Mouse (Mus musculus) heart, embryonic 11.5 days (tissue): ENCODE measurements around the gene Cldn16. TPM values are rescaled to one million over a fixed set of nuclear protein-coding genes. Genes with fewer than 3 reads are reported as not detected.

Experiments
- ATAC-seq: fragments of 200-750 bp; cut with Nextera tagmentation; replicated peaks from 2 replicates; pipeline ENCODE4 v1.8.0; 2017; ENCODE audit warnings: moderate library complexity; ENCODE audit not compliant: insufficient number of reproducible peaks, low FRiP score, low TSS enrichment
- H3K27ac ChIP-seq: fragments of 300-500 bp; sonication (generic); 2 replicates; pipeline ENCODE4 v1.5.1; 2014; ENCODE audit warnings: mild to moderate bottlenecking, low read depth, low read length
- H3K27me3 ChIP-seq: fragments of 300-500 bp; sonication (generic); 2 replicates; pipeline ENCODE4 v1.6.1; 2014; ENCODE audit warnings: mild to moderate bottlenecking, low read length, mixed read lengths; ENCODE audit not compliant: control insufficient read depth, insufficient read depth
- H3K36me3 ChIP-seq: fragments of 300-500 bp; sonication (generic); 2 replicates; pipeline ENCODE4 v1.6.1; 2014; ENCODE audit warnings: mild to moderate bottlenecking, low read length, moderate library complexity, mixed read lengths; ENCODE audit not compliant: control insufficient read depth, insufficient read depth
- H3K4me1 ChIP-seq: fragments of 300-500 bp; sonication (generic); 2 replicates; pipeline ENCODE4 v1.6.1; 2014; ENCODE audit warnings: low read length; ENCODE audit not compliant: control insufficient read depth, insufficient read depth
- H3K4me2 ChIP-seq: fragments of 300-500 bp; sonication (generic); 2 replicates; pipeline ENCODE4 v1.6.1; 2014; ENCODE audit warnings: mild to moderate bottlenecking, moderate library complexity
- H3K4me3 ChIP-seq: fragments of 300-500 bp; sonication (generic); 2 replicates; pipeline ENCODE4 v1.5.1; 2014; ENCODE audit warnings: low read depth, low read length
- H3K9ac ChIP-seq: fragments of 300-500 bp; sonication (generic); 2 replicates; pipeline ENCODE4 v1.6.1; 2014; ENCODE audit warnings: mild to moderate bottlenecking, low read depth, low read length, moderate library complexity
- H3K9me3 ChIP-seq: fragments of 300-500 bp; sonication (generic); replicated peaks from 2 replicates; pipeline ENCODE4 v1.6.1; 2016; ENCODE audit warnings: low read length; ENCODE audit not compliant: control insufficient read depth
- WGBS: fragments of 180-500 bp; shearing (Covaris S2); extraction: QIAGEN DNeasy Blood & Tissue Kit; methylation state at CpG from one replicate; pipeline ENCODE4 v1.1.7; 2014; ENCODE audit not compliant: insufficient replicate concordance; 5-methylcytosine and 5-hydroxymethylcytosine counted together
- polyA plus RNA-seq: library from polyadenylated mRNA; unstranded; fragments of >200 nt; fragmentation: Nextera tagmentation; extraction: Ambion mirVana; gene quantifications from 2 replicates; pipeline ENCODE4 v1.2.1, GENCODE M21; 2014

Gene Cldn16
- polyA plus RNA-seq = not detected in 2 replicates

DNA sequence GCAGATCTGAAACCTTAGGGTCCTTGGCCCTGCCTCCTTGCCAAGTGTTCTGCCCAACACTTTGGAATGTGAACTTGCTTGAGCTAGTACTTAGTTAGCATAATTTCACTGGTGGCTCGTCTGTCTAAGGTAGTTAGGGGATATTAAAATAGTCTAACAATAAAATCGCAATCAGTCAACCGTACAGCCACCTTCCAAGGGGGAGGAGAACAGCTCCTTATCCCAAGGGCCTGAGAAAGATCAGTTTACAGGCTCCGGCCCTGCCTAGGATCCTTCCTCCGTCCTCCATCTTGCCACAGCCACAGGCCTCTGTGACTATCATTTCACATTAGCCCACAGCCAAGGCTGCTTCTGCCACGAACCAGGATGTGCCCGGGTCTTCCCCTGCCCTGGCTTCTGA lies at the start of gene Cldn16:
Gene Cldn16 (plus strand): TSS at position 301 of the 400 bp plus-strand sequence.
- no peak for ATAC-seq
- Histone ChIP-seq H3K27me3 (no peaks in the 10 kb centered on the region), H3K9me3 (no peaks in the 10 kb centered on the region), H3K4me2 (no peak within 1 kb of the TSS), H3K9ac (no peak within 1 kb of the TSS), H3K4me1 (no peaks in the 10 kb centered on the region), H3K4me3 (no peak within 1 kb of the TSS), H3K27ac (no peak within 1 kb of the TSS), H3K36me3 (no peaks in the 10 kb centered on the region)
- 72% methylated on average over 7 of the region's 7 CpGs for WGBS

DNA sequence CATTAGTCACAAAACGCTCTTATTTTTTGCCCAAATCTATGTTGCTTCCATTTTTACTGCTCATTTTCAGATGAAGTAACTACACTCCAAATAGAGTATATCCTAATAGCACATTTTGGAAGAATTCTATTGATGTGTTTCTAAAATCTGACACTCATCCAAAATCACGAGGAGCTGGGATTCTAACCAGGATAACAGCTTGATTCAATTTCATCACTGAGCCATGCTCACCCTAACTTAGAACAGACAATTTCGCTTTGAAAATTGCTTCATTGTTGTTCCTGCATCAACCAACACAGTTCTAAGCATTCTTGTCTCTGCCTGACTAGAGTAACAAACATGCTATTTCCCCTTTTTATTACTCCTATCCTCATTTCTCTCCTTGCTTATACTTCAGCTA lies 44.3 kb upstream of the Cldn16 start:
- Histone ChIP-seq H3K9ac (no peak overlapping the region), H3K27ac (no peak overlapping the region), H3K9me3 (no peaks in the 10 kb centered on the region), H3K4me2 (no peak overlapping the region), H3K27me3 (no peaks in the 10 kb centered on the region), H3K36me3 (no peaks in the 10 kb centered on the region), H3K4me1 (no peaks in the 10 kb centered on the region), H3K4me3 (no peak overlapping the region)
- no peak for ATAC-seq
- WGBS = 76% methylated on average over 3 of the region's 3 CpGs

DNA sequence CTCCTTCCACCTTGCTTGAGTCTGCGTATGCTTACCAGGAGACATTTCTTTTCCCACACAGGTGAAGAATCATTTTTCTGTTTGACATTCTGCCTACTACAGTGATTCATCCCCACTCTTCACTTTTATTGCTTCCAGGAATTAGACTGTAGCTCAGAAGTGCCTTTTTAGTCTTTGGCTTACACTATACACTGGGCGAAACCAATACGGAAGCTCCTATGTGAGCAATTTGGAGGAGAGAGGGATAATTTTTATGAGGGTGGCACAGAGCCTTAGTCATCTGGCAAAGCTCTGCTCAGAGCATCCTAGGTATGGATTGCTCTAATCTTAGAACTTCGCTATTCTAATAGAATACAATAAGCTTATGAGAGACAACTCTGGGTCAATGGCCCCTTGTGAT lies 40.9 kb upstream of the Cldn16 start:
- H3K4me1 ChIP-seq = no peaks in the 10 kb centered on the region
- no peaks in the 10 kb centered on the region for H3K27me3 ChIP-seq
- H3K4me3 ChIP-seq = no peak overlapping the region
- H3K36me3 ChIP-seq = no peaks in the 10 kb centered on the region
- WGBS = 90% methylated on average over 4 of the region's 4 CpGs
- no peaks in the 10 kb centered on the region for H3K9me3 ChIP-seq
- H3K9ac ChIP-seq = no peak overlapping the region
- H3K4me2 ChIP-seq = no peak overlapping the region
- no peak overlapping the region for H3K27ac ChIP-seq
- ATAC-seq = no peak

DNA sequence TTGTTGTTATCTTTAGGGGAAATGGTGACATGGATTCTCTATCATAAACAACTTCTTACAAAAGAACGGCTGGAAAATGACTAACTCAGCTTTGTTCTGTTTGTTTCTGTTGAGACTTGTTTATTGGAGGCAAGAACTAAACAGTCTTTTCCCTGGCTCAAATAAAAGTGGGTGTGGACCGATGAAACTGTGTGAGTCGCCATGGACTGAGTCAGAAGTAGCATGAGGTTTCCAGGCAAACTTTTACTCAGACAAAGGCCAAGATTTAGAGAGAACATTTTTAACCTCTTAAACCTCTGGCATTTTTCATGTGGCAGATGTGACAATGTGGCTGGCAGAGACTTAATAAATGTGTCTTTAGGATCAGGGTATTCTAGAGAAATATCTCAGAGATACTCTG lies 32.7 kb upstream of the Cldn16 start:
- Histone ChIP-seq H3K4me3 (no peak overlapping the region), H3K4me2 (no peak overlapping the region), H3K27me3 (no peaks in the 10 kb centered on the region), H3K27ac (no peak overlapping the region), H3K9ac (no peak overlapping the region), H3K4me1 (no peaks in the 10 kb centered on the region), H3K36me3 (no peaks in the 10 kb centered on the region), H3K9me3 (no peaks in the 10 kb centered on the region)
- ATAC-seq = no peak
- WGBS = 70% methylated on average over 3 of the region's 3 CpGs

DNA sequence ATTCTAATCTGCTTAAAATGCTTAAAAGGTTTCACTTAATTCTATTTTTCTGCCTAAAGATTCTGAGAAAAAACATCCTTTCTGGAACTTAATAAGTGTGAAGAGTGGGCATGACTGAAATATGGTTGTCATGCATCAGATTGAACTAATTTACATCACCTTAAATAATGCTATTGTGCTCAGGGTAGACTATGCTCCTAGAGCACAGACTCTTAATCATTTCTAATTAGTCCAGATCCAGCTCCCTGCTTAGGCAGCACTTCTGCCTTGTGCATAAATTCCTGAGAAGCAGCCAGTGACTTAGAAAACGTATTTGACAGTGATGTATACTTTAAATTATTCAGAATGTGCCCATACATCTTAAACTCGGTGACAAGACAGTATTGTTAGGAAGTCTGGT lies 29.4 kb upstream of the Cldn16 start:
- H3K9me3 ChIP-seq = no peaks in the 10 kb centered on the region
- no peak overlapping the region for H3K27ac ChIP-seq
- H3K36me3 ChIP-seq = no peaks in the 10 kb centered on the region
- H3K4me1 ChIP-seq = no peaks in the 10 kb centered on the region
- no peak overlapping the region for H3K4me3 ChIP-seq
- H3K9ac ChIP-seq = no peak overlapping the region
- no peak for ATAC-seq
- H3K27me3 ChIP-seq = no peaks in the 10 kb centered on the region
- 53% methylated on average over 2 of the region's 2 CpGs for WGBS
- H3K4me2 ChIP-seq = no peak overlapping the region

DNA sequence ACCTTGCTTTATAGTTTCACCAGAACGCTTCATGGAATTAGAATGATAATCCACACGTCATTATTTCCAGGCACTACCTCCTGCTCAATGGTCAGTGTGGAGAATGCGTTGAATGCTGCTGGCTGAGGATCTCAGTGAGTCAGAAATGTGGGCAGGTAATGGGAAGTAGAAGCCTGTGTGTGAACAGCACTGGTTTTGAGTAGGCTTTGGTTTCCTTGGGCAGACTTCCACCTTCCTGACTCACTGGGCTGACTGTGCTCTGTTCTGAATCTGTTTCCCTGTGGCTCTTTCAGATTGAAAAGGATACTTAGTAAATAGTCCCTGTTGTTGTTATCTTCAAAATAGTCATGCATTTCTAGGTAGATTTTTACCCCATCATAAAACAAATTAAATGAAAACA lies 22.9 kb upstream of the Cldn16 start:
- no peak overlapping the region for H3K4me2 ChIP-seq
- H3K27ac ChIP-seq = no peak overlapping the region
- H3K4me1 ChIP-seq = no peaks in the 10 kb centered on the region
- 75% methylated on average over 3 of the region's 3 CpGs for WGBS
- no peak overlapping the region for H3K9ac ChIP-seq
- ATAC-seq = no peak
- no peak overlapping the region for H3K4me3 ChIP-seq
- H3K36me3 ChIP-seq = no peaks in the 10 kb centered on the region
- no peaks in the 10 kb centered on the region for H3K27me3 ChIP-seq
- H3K9me3 ChIP-seq = no peaks in the 10 kb centered on the region

DNA sequence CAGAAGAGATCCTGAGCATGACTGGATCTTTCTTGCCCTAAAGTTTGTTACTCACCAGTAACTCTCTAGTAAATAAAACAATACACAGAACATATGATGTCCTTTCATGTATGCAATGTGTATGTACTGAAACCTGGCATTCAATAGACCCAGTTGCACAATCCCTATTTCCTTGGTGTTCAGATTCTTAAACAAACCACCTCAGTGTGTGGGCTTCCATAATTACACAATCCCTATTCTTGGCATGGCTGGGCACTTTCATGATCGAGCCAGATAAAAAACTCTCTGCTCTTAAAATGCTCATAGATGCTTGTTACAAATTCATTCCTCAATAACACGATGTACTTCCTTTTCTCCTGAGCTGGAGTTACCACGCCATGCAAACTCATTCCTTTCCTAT lies 21.8 kb upstream of the Cldn16 start:
- Histone ChIP-seq H3K27ac (no peak overlapping the region), H3K36me3 (no peaks in the 10 kb centered on the region), H3K4me1 (no peaks in the 10 kb centered on the region), H3K9me3 (no peaks in the 10 kb centered on the region), H3K9ac (no peak overlapping the region), H3K27me3 (no peaks in the 10 kb centered on the region), H3K4me3 (no peak overlapping the region), H3K4me2 (no peak overlapping the region)
- WGBS = 82% methylated on average over 3 of the region's 3 CpGs
- no peak for ATAC-seq

DNA sequence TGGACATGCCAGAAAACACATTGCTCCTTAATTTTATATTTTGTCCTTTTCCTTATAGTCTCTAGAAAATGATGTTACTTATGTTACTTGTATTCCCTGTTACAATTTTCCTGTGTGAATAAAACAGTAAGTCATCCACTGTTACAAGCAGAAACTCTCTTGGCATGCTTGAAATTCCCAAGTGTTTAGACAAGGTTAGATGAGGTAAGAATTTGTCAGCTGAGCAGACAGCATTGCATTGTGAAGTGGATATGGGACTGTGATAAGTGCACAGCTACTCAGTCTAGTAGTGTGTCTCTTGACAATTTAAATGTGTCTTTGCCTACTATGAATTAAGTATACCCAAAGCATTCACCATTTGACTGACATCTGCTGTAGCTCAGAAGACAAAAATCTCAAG lies 18.1 kb upstream of the Cldn16 start:
- Histone ChIP-seq H3K27ac (no peak overlapping the region), H3K4me2 (no peak overlapping the region), H3K27me3 (no peaks in the 10 kb centered on the region), H3K36me3 (no peaks in the 10 kb centered on the region), H3K9ac (no peak overlapping the region), H3K4me1 (no peaks in the 10 kb centered on the region), H3K4me3 (no peak overlapping the region), H3K9me3 (no peaks in the 10 kb centered on the region)
- no peak for ATAC-seq

DNA sequence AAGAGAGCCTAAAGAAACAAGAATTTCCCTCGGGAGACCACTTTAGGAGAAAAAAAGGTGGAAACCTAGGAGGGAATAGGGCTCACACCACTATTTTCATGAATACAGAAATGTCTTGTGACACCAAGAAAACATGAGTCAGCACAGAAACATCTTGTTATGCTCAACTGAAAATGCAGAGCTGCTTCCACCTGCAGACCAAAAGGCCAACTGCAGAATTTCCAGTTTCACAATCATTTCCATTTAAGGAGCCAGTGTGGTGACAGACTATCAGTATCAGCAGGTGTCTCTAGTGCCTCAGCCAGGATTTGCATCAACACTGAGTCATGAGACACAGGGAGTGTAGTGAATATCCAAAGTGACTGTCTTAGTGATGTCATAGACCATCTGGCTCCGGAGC lies 15.3 kb upstream of the Cldn16 start:
- Histone ChIP-seq H3K4me2 (peak overlapping the region; percentile 29; the same call in 1 of the 2 replicates), H3K9ac (no peak overlapping the region), H3K27ac (no peak overlapping the region), H3K4me3 (no peak overlapping the region), H3K4me1 (no peaks in the 10 kb centered on the region), H3K36me3 (no peaks in the 10 kb centered on the region), H3K27me3 (no peaks in the 10 kb centered on the region), H3K9me3 (no peaks in the 10 kb centered on the region)
- 44% methylated on average over 2 of the region's 2 CpGs for WGBS
- ATAC-seq = no peak
